Mouse (Mus musculus) neural tube, embryonic 15.5 days (tissue): ENCODE measurements around the gene Crcp. TPM values are rescaled to one million over a fixed set of nuclear protein-coding genes. Genes with fewer than 3 reads are reported as not detected.

Experiments
- ATAC-seq: fragments of 200-750 bp; cut with Nextera tagmentation; 2 replicates; pipeline ENCODE4 v1.8.0; 2017; ENCODE audit warnings: mild to moderate bottlenecking, moderate TSS enrichment, moderate library complexity; ENCODE audit not compliant: low FRiP score
- H3K27ac ChIP-seq: fragments of 300-500 bp; sonication (generic); replicated peaks from 2 replicates; pipeline ENCODE4 v1.5.1; 2015; ENCODE audit warnings: mild to moderate bottlenecking, inconsistent platforms
- H3K27me3 ChIP-seq: fragments of 300-500 bp; sonication (generic); replicated peaks from 2 replicates; pipeline ENCODE4 v1.6.1; 2015; ENCODE audit warnings: inconsistent platforms
- H3K36me3 ChIP-seq: fragments of 300-500 bp; sonication (generic); 2 replicates; pipeline ENCODE4 v1.6.1; 2015; ENCODE audit warnings: inconsistent platforms
- H3K4me1 ChIP-seq: fragments of 300-500 bp; sonication (generic); 2 replicates; pipeline ENCODE4 v1.6.1; 2015; ENCODE audit warnings: inconsistent platforms
- H3K4me2 ChIP-seq: fragments of 300-500 bp; sonication (generic); 2 replicates; pipeline ENCODE4 v1.6.1; 2015; ENCODE audit warnings: inconsistent platforms, mild to moderate bottlenecking, moderate library complexity
- H3K4me3 ChIP-seq: fragments of 300-500 bp; sonication (generic); replicated peaks from 2 replicates; pipeline ENCODE4 v1.5.1; 2015; ENCODE audit warnings: mild to moderate bottlenecking, inconsistent platforms
- H3K9ac ChIP-seq: fragments of 300-500 bp; sonication (generic); replicated peaks from 2 replicates; pipeline ENCODE4 v1.6.1; 2015; ENCODE audit warnings: mild to moderate bottlenecking, inconsistent platforms
- H3K9me3 ChIP-seq: fragments of 300-500 bp; sonication (generic); replicated peaks from 2 replicates; pipeline ENCODE4 v1.6.1; 2016; ENCODE audit warnings: inconsistent platforms
- WGBS: fragments of 180-500 bp; shearing (Covaris S2); methylation state at CpG from one replicate; pipeline ENCODE4 v1.1.7; 2015; ENCODE audit warnings: mixed read lengths; 5-methylcytosine and 5-hydroxymethylcytosine counted together
- polyA plus RNA-seq: library from polyadenylated mRNA; unstranded; fragments of >200 nt; fragmentation: Nextera tagmentation; extraction: Ambion mirVana; gene quantifications from 2 replicates; pipeline ENCODE4 v1.2.1, GENCODE M21; 2015

Gene Crcp
- polyA plus RNA-seq, 1 experiment from 2014 or later, result 80.4 TPM

DNA sequence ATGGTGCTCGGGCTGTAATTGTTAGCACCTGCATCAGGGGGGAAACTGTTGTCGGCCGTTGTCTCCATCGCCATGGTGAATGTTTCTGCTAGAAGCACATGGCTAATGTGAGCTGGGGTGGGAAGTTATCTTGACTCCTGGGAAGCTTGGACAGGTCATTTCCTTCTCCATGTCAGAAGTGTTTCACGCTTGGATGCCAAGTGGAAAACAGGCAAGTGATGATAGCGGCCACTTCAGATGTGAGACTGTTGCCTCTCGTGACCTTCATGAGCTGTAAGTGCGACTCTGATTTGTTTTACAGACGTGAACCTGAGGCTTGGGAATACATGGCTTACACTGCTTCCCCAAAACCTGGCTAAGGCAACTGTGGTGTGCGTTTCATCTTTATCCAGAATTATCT is 17.5 kb downstream of the Crcp start:
- ATAC-seq, result no peak
- Histone ChIP-seq H3K4me2 (no peak overlapping the region), H3K27me3 (no peaks in the 10 kb centered on the region), H3K4me1 (0 out of 2 replicates have a peak, but pooled peaks cover 3% of the 10 kb centered on the region), H3K27ac (no peak overlapping the region), H3K9ac (no peak overlapping the region), H3K4me3 (no peak overlapping the region), H3K9me3 (no peaks in the 10 kb centered on the region), H3K36me3 (peaks cover 71% of the 10 kb centered on the region)
- 93% methylated on average over 10 of the region's 10 CpGs for WGBS

DNA sequence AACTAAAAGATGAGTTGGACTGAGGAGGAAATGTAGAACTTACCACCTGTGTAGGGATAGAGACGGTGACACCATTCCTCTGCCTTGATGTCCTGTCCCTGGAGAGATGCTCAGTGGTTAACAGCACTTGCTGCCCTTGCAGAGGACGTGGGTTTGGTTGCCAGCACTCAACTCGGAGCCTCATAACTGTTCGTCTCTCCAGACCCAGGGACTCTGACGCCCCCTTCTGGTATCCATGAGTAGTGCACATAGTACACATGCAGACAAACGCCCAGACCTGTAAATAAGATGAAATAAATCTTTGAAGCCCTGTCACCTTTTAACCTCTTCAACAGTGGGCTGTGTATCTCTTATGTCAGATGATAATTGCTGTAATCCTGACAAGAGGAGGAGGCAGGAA is 17.9 kb downstream of the Crcp start:
- ATAC-seq, result no peak
- WGBS, result 81% methylated on average over 6 of the region's 6 CpGs
- no peaks in the 10 kb centered on the region for H3K27me3 ChIP-seq
- no peak overlapping the region for H3K9ac ChIP-seq
- no peak overlapping the region for H3K4me3 ChIP-seq
- H3K27ac ChIP-seq, result no peak overlapping the region
- H3K36me3 ChIP-seq, result peaks cover 69% of the 10 kb centered on the region
- H3K4me2 ChIP-seq, result no peak overlapping the region
- H3K4me1 ChIP-seq, result 0 out of 2 replicates have a peak, but pooled peaks cover 3% of the 10 kb centered on the region
- H3K9me3 ChIP-seq, result no peaks in the 10 kb centered on the region

DNA sequence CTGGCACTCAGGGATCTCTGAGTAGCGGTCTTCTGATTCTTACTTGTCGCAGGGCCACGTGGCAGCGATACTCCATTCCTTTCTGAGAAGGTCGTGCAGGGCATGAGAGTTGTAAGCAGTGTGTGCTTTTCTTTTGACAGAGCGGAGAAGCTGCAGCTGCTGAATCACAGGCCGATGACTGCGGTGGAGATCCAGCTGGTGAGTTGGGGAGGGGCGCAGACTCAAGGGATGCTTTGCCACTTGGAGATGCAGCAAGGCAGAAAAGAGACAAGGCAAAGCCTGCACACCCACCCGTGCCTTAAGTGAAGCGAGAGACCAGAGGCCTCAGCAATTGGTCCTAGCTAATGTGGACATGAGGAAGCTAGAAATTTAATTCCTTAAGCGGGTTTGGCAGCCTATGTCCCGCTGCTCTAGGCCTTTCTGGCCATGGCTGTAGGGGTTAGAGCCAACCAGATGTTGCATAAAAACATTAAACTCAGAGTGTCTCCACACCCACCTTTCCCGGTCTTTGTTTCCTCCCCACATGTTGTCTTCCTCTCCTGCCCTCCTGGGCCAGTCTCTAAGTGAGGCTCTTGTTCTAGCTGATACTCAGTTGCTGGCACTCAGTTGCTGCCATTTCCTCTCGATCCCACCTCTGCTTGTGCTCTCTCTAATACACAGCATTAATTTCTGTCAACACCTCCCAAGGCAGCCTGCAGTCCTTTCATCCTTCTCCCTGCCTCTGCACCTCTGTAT is 19.9 kb downstream of the Crcp start:
- no peak overlapping the region for H3K4me3 ChIP-seq
- no peak for ATAC-seq
- WGBS, result 80% methylated on average over 15 of the region's 15 CpGs
- H3K4me1 ChIP-seq, result 0 out of 2 replicates have a peak, but pooled peaks cover 3% of the 10 kb centered on the region
- H3K9ac ChIP-seq, result no peak overlapping the region
- no peak overlapping the region for H3K4me2 ChIP-seq
- H3K9me3 ChIP-seq, result no peaks in the 10 kb centered on the region
- peak overlapping the region; percentile 41 for H3K27ac ChIP-seq
- peaks cover 59% of the 10 kb centered on the region for H3K36me3 ChIP-seq
- H3K27me3 ChIP-seq, result no peaks in the 10 kb centered on the region

DNA sequence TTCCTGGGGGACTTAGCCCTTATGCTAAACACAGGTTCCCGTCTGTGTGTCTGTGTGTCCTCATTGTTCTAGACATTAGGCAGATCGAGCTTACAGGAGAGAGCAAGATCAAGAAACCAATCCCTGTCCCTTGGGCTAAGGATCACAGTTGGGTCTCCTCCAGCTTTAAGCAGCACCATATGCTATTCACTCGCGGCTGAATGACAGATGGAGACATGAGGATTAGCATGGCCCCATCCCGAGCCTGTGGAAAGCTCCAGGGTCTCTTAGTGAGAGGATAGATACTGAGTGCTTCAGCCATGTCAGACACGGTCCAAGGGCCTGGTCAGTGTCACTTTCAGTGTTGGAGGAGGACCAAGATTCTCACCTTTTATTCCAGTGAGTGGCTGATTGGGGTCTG is 21.3 kb downstream of the Crcp start:
- Histone ChIP-seq H3K27ac (no peak overlapping the region), H3K36me3 (peaks cover 54% of the 10 kb centered on the region), H3K9ac (no peak overlapping the region), H3K4me1 (no peaks in the 10 kb centered on the region), H3K9me3 (no peaks in the 10 kb centered on the region), H3K4me3 (no peak overlapping the region), H3K27me3 (no peaks in the 10 kb centered on the region), H3K4me2 (no peak overlapping the region)
- ATAC-seq, result no peak
- 73% methylated on average over 6 of the region's 6 CpGs for WGBS

DNA sequence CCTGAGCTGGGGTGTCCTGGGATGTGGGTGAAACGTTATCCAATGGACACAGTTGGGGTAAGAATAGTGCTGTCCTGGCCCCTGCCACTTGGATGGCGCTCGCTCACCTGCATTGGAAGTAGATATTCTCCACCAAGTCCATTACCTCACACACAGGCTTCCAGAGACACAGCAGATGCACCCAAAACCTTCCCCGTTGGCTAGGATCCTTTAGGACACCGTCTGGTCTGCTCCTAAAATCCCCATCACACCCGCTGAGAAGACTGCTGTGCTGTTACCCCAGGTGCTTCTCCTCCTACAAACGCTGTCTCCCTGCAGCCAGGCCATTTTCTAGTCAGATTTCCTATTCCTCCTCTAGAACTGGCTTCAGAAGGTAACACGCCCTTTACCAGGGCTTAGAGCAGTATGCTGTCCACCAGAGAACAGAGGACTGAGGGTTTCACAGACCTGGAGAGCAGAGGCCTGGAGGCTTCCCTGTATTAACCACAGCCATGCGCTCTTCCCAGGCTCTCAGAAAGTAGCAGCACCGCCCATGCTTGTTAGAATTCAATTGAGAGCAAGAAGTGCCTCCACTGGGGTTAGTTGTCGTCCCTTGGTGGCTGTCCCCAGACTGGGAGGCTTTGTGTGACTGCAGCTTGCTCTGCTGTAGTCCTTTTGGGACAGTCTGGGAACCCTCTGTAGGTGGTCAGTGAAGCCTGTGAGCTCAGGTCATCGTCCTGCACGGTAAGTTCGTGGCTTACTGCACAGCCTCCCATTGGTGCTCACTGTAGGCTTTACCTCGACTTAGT is 22.2 kb downstream of the Crcp start:
- Histone ChIP-seq H3K36me3 (peaks cover 47% of the 10 kb centered on the region), H3K4me2 (no peak overlapping the region), H3K4me3 (no peak overlapping the region), H3K27ac (no peak overlapping the region), H3K9me3 (no peaks in the 10 kb centered on the region), H3K9ac (no peak overlapping the region), H3K4me1 (no peaks in the 10 kb centered on the region), H3K27me3 (no peaks in the 10 kb centered on the region)
- ATAC-seq, result no peak
- WGBS, result 91% methylated on average over 15 of the region's 15 CpGs

DNA sequence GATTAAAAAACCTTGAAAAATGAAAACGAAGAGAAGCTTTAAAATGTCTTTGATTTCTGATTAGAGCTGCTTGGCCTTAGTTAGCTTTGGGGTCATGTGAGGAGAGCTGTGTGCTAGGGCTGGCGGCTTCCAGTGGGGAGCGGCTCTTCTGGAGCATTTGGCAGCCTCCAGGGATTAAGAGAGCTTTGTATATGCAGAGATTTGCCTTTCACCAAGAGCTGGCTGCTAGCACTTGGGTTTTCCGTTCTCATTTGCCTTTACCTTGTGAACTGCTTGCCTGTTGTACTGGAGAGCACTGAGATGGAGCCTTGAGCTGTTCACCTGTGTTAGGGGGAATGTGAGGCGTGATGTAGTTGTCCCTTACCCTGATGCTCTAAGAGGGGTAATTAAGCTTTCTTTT is 23.4 kb downstream of the Crcp start:
- Histone ChIP-seq H3K27me3 (no peaks in the 10 kb centered on the region), H3K9me3 (no peaks in the 10 kb centered on the region), H3K36me3 (peaks cover 35% of the 10 kb centered on the region), H3K9ac (no peak overlapping the region), H3K27ac (no peak overlapping the region), H3K4me1 (no peaks in the 10 kb centered on the region), H3K4me2 (no peak overlapping the region), H3K4me3 (no peak overlapping the region)
- 86% methylated on average over 5 of the region's 5 CpGs for WGBS
- ATAC-seq, result no peak

DNA sequence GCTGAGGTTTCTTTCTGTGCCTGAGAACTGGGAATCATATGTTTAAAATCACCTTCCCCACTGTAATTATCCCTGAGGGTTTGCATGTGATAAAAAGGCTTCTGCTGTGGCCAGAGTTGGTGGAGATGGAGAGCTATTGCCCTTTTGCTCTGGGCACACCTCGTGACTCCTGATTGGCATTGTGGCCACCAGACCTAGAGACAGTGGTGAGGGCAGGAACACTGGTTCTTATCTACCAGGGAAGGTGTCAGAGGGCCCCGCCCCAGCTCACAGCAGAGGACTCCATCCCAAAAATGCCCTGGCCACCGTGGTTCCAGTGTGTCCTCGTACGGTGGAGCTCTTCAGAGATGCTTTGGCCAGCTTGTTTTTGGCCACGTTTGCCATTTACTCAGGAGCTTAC is 23.9 kb downstream of the Crcp start:
- H3K4me3 ChIP-seq, result no peak overlapping the region
- no peak overlapping the region for H3K4me2 ChIP-seq
- no peaks in the 10 kb centered on the region for H3K9me3 ChIP-seq
- no peak overlapping the region for H3K27ac ChIP-seq
- H3K4me1 ChIP-seq, result no peaks in the 10 kb centered on the region
- ATAC-seq, result no peak
- no peaks in the 10 kb centered on the region for H3K27me3 ChIP-seq
- H3K36me3 ChIP-seq, result peaks cover 34% of the 10 kb centered on the region
- WGBS, result 95% methylated on average over 6 of the region's 6 CpGs
- no peak overlapping the region for H3K9ac ChIP-seq

DNA sequence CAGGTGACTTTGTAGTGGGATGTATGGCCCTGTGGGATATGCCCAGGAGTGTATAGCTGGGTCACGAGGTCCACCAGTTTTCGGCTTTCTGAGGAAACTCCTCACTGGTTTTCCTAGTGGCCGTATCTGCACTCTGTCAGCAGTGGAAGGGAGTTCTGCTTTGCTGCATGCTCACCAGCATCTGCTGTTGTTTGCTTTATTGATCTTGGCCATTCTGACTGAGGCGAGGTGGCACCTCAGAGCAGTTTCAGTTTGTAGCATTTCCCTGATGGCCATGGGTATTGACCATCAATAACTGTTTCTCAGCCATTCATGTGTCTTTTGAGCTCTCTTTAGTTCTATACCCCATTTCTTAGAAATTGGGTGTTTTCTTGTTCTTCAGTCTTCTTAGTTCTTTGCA is 26.6 kb downstream of the Crcp start:
- no peak for ATAC-seq
- Histone ChIP-seq H3K27ac (no peak overlapping the region), H3K36me3 (peaks cover 32% of the 10 kb centered on the region), H3K27me3 (no peaks in the 10 kb centered on the region), H3K9me3 (no peaks in the 10 kb centered on the region), H3K4me2 (no peak overlapping the region), H3K4me1 (no peaks in the 10 kb centered on the region), H3K9ac (no peak overlapping the region), H3K4me3 (no peak overlapping the region)
- 95% methylated on average over 4 of the region's 4 CpGs for WGBS

DNA sequence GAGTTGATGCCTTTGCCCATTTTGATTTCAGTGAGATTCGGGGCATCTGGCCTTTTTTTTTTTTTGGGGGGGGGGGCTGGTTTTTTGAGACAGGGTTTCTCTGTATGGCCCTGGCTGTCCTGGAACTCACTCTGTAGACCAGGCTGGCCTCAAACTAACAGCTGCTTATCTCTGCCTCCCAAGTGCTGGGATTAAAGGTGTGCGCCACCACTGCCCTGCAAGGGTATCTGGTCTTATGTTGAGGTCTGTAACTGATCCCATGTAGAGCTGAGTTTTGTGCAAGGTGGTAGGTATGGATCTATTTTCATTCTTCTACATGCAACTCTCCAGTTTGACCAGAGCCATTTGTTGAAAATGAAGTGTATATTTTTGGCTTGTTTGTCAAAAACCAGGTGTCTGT is 27.2 kb downstream of the Crcp start:
- Histone ChIP-seq H3K9me3 (no peaks in the 10 kb centered on the region), H3K27ac (no peak overlapping the region), H3K4me1 (no peaks in the 10 kb centered on the region), H3K9ac (no peak overlapping the region), H3K27me3 (no peaks in the 10 kb centered on the region), H3K36me3 (peaks cover 29% of the 10 kb centered on the region), H3K4me2 (no peak overlapping the region), H3K4me3 (no peak overlapping the region)
- ATAC-seq, result no peak
- 97% methylated on average over 2 of the region's 2 CpGs for WGBS

DNA sequence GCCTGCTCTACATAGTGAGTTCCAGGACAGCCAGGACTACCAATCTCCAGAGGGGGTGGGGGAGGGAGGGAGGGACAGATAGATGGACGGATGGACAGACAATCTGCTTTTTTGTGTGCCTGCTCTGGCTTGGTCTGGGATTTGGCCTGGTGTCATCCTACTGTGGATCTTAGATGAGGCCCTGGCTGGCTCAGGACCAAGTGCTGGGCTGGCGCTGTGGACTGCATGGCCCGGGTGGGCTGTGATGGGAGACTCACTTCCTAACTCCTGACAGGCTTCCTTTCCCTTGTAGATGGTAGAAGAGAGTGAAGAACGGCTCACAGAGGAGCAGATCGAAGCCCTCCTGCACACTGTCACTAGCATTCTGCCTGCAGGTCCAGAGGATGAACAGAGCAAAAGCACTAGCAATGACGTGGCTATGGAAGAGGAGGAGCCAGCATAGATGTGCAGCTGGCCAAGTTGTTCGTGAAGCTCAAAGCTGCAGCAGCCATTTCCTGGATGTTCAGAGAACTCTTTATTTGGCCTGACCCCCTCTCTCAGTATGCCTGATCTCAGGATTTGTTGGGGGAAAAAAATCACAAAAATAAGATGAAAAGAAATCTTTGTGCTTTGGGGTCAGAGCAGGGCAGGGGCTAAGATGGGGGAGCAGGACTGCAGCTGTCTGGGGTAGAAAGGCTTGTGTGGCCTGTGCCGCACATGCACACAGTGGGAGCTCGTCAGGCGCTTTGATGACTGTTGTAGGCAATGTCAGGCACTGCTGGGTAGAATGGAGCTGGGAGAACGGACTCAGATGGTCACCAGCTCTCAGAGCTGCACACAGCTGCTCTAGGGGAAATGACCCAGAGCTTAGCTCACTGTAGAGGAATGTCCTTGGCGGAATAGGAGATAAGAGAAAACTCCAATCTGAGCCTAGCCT is 30.6 kb downstream of the Crcp start:
- H3K9me3 ChIP-seq, result no peaks in the 10 kb centered on the region
- H3K4me2 ChIP-seq, result no peak overlapping the region

DNA sequence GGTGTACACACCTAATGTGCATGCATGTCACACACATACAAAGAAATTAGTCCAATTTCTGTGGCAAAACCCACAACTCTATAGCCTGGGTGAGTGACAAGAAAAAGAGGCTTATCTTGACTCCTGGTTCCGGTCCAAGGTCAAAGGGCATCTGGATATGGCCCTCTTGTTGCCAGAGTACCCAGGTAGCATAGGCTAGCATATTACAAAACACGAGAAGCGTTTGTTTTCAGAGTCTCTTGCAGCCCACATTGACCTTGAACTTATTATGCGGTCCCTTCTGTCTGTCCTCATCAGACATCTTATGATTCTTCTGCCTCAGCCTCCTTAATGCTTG is 31.2 kb downstream of the Crcp start:
- 90% methylated on average over 4 of the region's 4 CpGs for WGBS

More for the DNA sequence above, 30.6 kb downstream of the Crcp start:
- no peak for ATAC-seq
- Histone ChIP-seq H3K4me3 (no peak overlapping the region), H3K9ac (no peak overlapping the region), H3K4me1 (no peaks in the 10 kb centered on the region), H3K27me3 (no peaks in the 10 kb centered on the region), H3K36me3 (peaks cover 27% of the 10 kb centered on the region), H3K27ac (0 out of 2 replicates have a peak overlapping the region, but pooled peaks have one; percentile 18)
- WGBS, result 81% methylated on average over 12 of the region's 12 CpGs

More for the DNA sequence above, 31.2 kb downstream of the Crcp start:
- H3K9me3 ChIP-seq, result no peaks in the 10 kb centered on the region
- no peak overlapping the region for H3K9ac ChIP-seq
- H3K36me3 ChIP-seq, result peaks cover 26% of the 10 kb centered on the region
- ATAC-seq, result no peak
- H3K4me2 ChIP-seq, result no peak overlapping the region
- no peaks in the 10 kb centered on the region for H3K4me1 ChIP-seq
- no peaks in the 10 kb centered on the region for H3K27me3 ChIP-seq
- no peak overlapping the region for H3K4me3 ChIP-seq
- H3K27ac ChIP-seq, result no peak overlapping the region
